Mouse (Mus musculus) intestine, postnatal 0 days (tissue): ENCODE measurements at regions not wholly inside any gene's neighbourhood (a gene's known extent, or its start where the extent isn't known, plus 50 kb on each side); places are given as distances from the start of the nearest gene placed in this dataset.

ENCODE experiments used
- ATAC-seq: fragments of 200-750 bp; cut with Nextera tagmentation; 2 replicates; pipeline ENCODE4 v1.8.0; 2017; ENCODE audit warnings: mild to moderate bottlenecking, moderate TSS enrichment, moderate library complexity
- H3K27ac ChIP-seq: fragments of 300-500 bp; sonication (generic); 2 replicates; pipeline ENCODE4 v1.5.1; 2014; ENCODE audit warnings: mild to moderate bottlenecking, low read depth, low read length, moderate library complexity
- H3K27me3 ChIP-seq: fragments of 300-500 bp; sonication (generic); replicated peaks from 2 replicates; pipeline ENCODE4 v1.6.1; 2014; ENCODE audit warnings: low read length, mixed read lengths; ENCODE audit not compliant: control insufficient read depth, insufficient read depth
- H3K36me3 ChIP-seq: fragments of 300-500 bp; sonication (generic); 2 replicates; pipeline ENCODE4 v1.6.1; 2014; ENCODE audit warnings: mild to moderate bottlenecking, moderate library complexity; ENCODE audit not compliant: control insufficient read depth, insufficient read depth
- H3K4me1 ChIP-seq: fragments of 300-500 bp; sonication (generic); replicated peaks from 2 replicates; pipeline ENCODE4 v1.6.1; 2014; ENCODE audit warnings: antibody characterized with exemption, low read length, mixed read lengths; ENCODE audit not compliant: control insufficient read depth, insufficient read depth
- H3K4me2 ChIP-seq: fragments of 300-500 bp; sonication (generic); replicated peaks from 2 replicates; pipeline ENCODE4 v1.6.1; 2014; ENCODE audit warnings: low read depth, mild to moderate bottlenecking, moderate library complexity
- H3K4me3 ChIP-seq: fragments of 300-500 bp; sonication (generic); 2 replicates; pipeline ENCODE4 v1.5.1; 2014; ENCODE audit warnings: low read depth, low read length
- H3K9ac ChIP-seq: fragments of 300-500 bp; sonication (generic); 2 replicates; pipeline ENCODE4 v1.6.1; 2014; ENCODE audit warnings: mild to moderate bottlenecking, low read depth, low read length
- H3K9me3 ChIP-seq: fragments of 300-500 bp; sonication (generic); 2 replicates; pipeline ENCODE4 v1.6.1; 2016; ENCODE audit warnings: mixed run types; ENCODE audit not compliant: control insufficient read depth
- CTCF ChIP-seq: sonication (generic); IDR thresholded peaks from 2 replicates; pipeline ENCODE4 v1.5.1; 2016; ENCODE audit warnings: low read depth, mild to moderate bottlenecking, control low read depth, antibody characterized with exemption, moderate library complexity
- WGBS: fragments of 180-500 bp; shearing (Covaris S2); extraction: QIAGEN DNeasy Blood & Tissue Kit; methylation state at CpG from one replicate; pipeline ENCODE4 v1.1.7; 2014; 5-methylcytosine and 5-hydroxymethylcytosine counted together

- no peaks in the 10 kb centered on the region for H3K4me1 ChIP-seq
- H3K27me3 ChIP-seq = no peaks in the 10 kb centered on the region
- TF ChIP-seq CTCF = no peak
- ATAC-seq = no peak
- H3K36me3 ChIP-seq = no peaks in the 10 kb centered on the region
- H3K4me3 ChIP-seq = no peak overlapping the region
- WGBS = 70% methylated on average over 2 of the region's 2 CpGs
- no peak overlapping the region for H3K27ac ChIP-seq
- H3K4me2 ChIP-seq = no peak overlapping the region
- H3K9me3 ChIP-seq = no peaks in the 10 kb centered on the region
- no peak overlapping the region for H3K9ac ChIP-seq
These were observed 87.3 kb downstream of the Rpl14 start for GRCm38 (mm10) chr9:120658576-120658975.

- no peak for TF ChIP-seq CTCF
- WGBS = 54% methylated on average over 5 of the region's 5 CpGs
- H3K9me3 ChIP-seq = no peaks in the 10 kb centered on the region
These were observed 90.0 kb downstream of the Rpl14 start for GRCm38 (mm10) chr9:120661226-120661625.

GRCm38 (mm10) chr9:120661641-120662227 lies 90.5 kb downstream of the Rpl14 start:
- no peaks in the 10 kb centered on the region for H3K36me3 ChIP-seq
- H3K27me3 ChIP-seq = no peaks in the 10 kb centered on the region
- no peak for TF ChIP-seq CTCF
- WGBS = 90% methylated on average over 7 of the region's 7 CpGs
- H3K4me2 ChIP-seq = no peak overlapping the region
- no peaks in the 10 kb centered on the region for H3K9me3 ChIP-seq
- no peaks in the 10 kb centered on the region for H3K4me1 ChIP-seq
- no peak overlapping the region for H3K9ac ChIP-seq
- no peak for ATAC-seq
- H3K27ac ChIP-seq = no peak overlapping the region
- H3K4me3 ChIP-seq = no peak overlapping the region

More at GRCm38 (mm10) chr9:120661226-120661625, 90.0 kb downstream of the Rpl14 start:
- no peak overlapping the region for H3K4me2 ChIP-seq
- no peaks in the 10 kb centered on the region for H3K4me1 ChIP-seq
- H3K36me3 ChIP-seq = no peaks in the 10 kb centered on the region
- no peak overlapping the region for H3K27ac ChIP-seq
- ATAC-seq = no peak
- H3K4me3 ChIP-seq = no peak overlapping the region
- H3K27me3 ChIP-seq = no peaks in the 10 kb centered on the region
- no peak overlapping the region for H3K9ac ChIP-seq

- H3K4me3 ChIP-seq = no peak overlapping the region
- H3K27ac ChIP-seq = no peak overlapping the region
- H3K36me3 ChIP-seq = no peaks in the 10 kb centered on the region
- no peaks in the 10 kb centered on the region for H3K9me3 ChIP-seq
- no peak for TF ChIP-seq CTCF
- no peaks in the 10 kb centered on the region for H3K27me3 ChIP-seq
- 58% methylated on average over 6 of the region's 6 CpGs for WGBS
- H3K4me2 ChIP-seq = no peak overlapping the region
- no peak overlapping the region for H3K9ac ChIP-seq
- no peaks in the 10 kb centered on the region for H3K4me1 ChIP-seq
- no peak for ATAC-seq
These were observed 91.9 kb downstream of the Rpl14 start for GRCm38 (mm10) chr9:120663181-120663580.

- Histone ChIP-seq H3K4me1 (no peaks in the 10 kb centered on the region), H3K27me3 (no peaks in the 10 kb centered on the region), H3K36me3 (no peaks in the 10 kb centered on the region), H3K9ac (no peak overlapping the region), H3K27ac (no peak overlapping the region), H3K9me3 (no peaks in the 10 kb centered on the region), H3K4me2 (no peak overlapping the region), H3K4me3 (no peak overlapping the region)
- TF ChIP-seq CTCF = no peak
- WGBS = 92% methylated on average over 10 of the region's 10 CpGs
- ATAC-seq = no peak
These were observed 92.8 kb downstream of the Rpl14 start for GRCm38 (mm10) chr9:120664086-120664485.

GRCm38 (mm10) chr9:120672452-120672851 lies 101.2 kb downstream of the Rpl14 start:
- Histone ChIP-seq H3K4me2 (no peak overlapping the region), H3K36me3 (no peaks in the 10 kb centered on the region), H3K9me3 (no peaks in the 10 kb centered on the region), H3K27me3 (peaks cover 2% of the 10 kb centered on the region; the same call in 1 of the 2 replicates), H3K4me3 (no peak overlapping the region), H3K9ac (no peak overlapping the region), H3K4me1 (no peaks in the 10 kb centered on the region), H3K27ac (no peak overlapping the region)
- ATAC-seq = no peak
- no peak for TF ChIP-seq CTCF
- 41% methylated on average over 6 of the region's 6 CpGs for WGBS

GRCm38 (mm10) chr9:120674855-120675254 lies 103.6 kb downstream of the Rpl14 start:
- 23% methylated on average over 11 of the region's 11 CpGs for WGBS
- H3K4me3 ChIP-seq = no peak overlapping the region
- H3K9ac ChIP-seq = no peak overlapping the region
- no peak overlapping the region for H3K27ac ChIP-seq
- no peaks in the 10 kb centered on the region for H3K36me3 ChIP-seq
- H3K27me3 ChIP-seq = peaks cover 2% of the 10 kb centered on the region; the same call in 1 of the 2 replicates
- ATAC-seq = no peak
- H3K4me2 ChIP-seq = peak overlapping the region; percentile 43
- H3K9me3 ChIP-seq = no peaks in the 10 kb centered on the region
- no peak for TF ChIP-seq CTCF
- no peaks in the 10 kb centered on the region for H3K4me1 ChIP-seq
